Mouse (Mus musculus) inflammation-experienced regulatory T-cells, adult 6 months (primary cell): Measurements from ENCODE around the gene C2cd4d. TPM values are rescaled to one million over a fixed set of nuclear protein-coding genes. Genes with fewer than 3 reads are reported as not detected.

ENCODE experiments used
- ATAC-seq: one replicate; pipeline ENCODE4 v1.8.0; 2017
- polyA plus RNA-seq, 3 experiments: library from polyadenylated mRNA; unstranded; fragments of 100-300 nt; shearing (Covaris generic); gene quantifications; one replicate each; pipeline ENCODE4 v1.2.1; 2017

The C2cd4d gene
- polyA plus RNA-seq, result not detected

GRCm38 (mm10) chr3:94362138-94362537 lies at the start of gene C2cd4d:
Gene C2cd4d (plus strand): TSS chr3:94362438.
- no peak for ATAC-seq

GRCm38 (mm10) chr3:94328681-94329080 lies 33.6 kb upstream of the C2cd4d start:
- ATAC-seq, result no peak

- no peak for ATAC-seq
Measured at GRCm38 (mm10) chr3:94334442-94334841, 27.8 kb upstream of the C2cd4d start.

- ATAC-seq, result no peak
Measured at GRCm38 (mm10) chr3:94338522-94338921, 23.7 kb upstream of the C2cd4d start.

- no peak for ATAC-seq
Measured at GRCm38 (mm10) chr3:94341959-94342422, 20.2 kb upstream of the C2cd4d start, which contains the start of gene Them5. Gene Them5 (plus strand): TSS chr3:94342099.

GRCm38 (mm10) chr3:94342552-94342951 lies 19.7 kb upstream of the C2cd4d start:
- ATAC-seq, result no peak

- ATAC-seq, result no peak
Measured at GRCm38 (mm10) chr3:94344182-94344581, 18.1 kb upstream of the C2cd4d start.

- no peak for ATAC-seq
Measured at GRCm38 (mm10) chr3:94344897-94345296, 17.3 kb upstream of the C2cd4d start.

- ATAC-seq, result no peak
Measured at GRCm38 (mm10) chr3:94348146-94348545, 14.1 kb upstream of the C2cd4d start.

- no peak for ATAC-seq
Measured at GRCm38 (mm10) chr3:94360812-94361211, 1.4 kb upstream of the C2cd4d start.

- no peak for ATAC-seq
Measured at GRCm38 (mm10) chr3:94363291-94364153, 1.3 kb downstream of the C2cd4d start.

GRCm38 (mm10) chr3:94364154-94364526 lies 1.9 kb downstream of the C2cd4d start:
- ATAC-seq, result no peak

GRCm38 (mm10) chr3:94366761-94367160 lies 4.5 kb downstream of the C2cd4d start:
- peak; percentile 77 for ATAC-seq

GRCm38 (mm10) chr3:94367511-94367910 lies 5.3 kb downstream of the C2cd4d start:
- no peak for ATAC-seq

GRCm38 (mm10) chr3:94368631-94369030 lies 6.4 kb downstream of the C2cd4d start:
- peak; percentile 46 for ATAC-seq

GRCm38 (mm10) chr3:94369709-94370108 lies 7.5 kb downstream of the C2cd4d start:
- ATAC-seq, result no peak

- no peak for ATAC-seq
Measured at GRCm38 (mm10) chr3:94371637-94372036, 9.4 kb downstream of the C2cd4d start.

GRCm38 (mm10) chr3:94372038-94372437 lies 9.8 kb downstream of the C2cd4d start:
- no peak for ATAC-seq

- no peak for ATAC-seq
Measured at GRCm38 (mm10) chr3:94372641-94373040, 10.4 kb downstream of the C2cd4d start, which contains the start of gene Rorc. Gene Rorc (plus strand): TSS chr3:94372794.

- ATAC-seq, result no peak
Measured at GRCm38 (mm10) chr3:94373090-94373489, 10.9 kb downstream of the C2cd4d start.

GRCm38 (mm10) chr3:94373597-94374011 lies 11.4 kb downstream of the C2cd4d start:
- no peak for ATAC-seq

- no peak for ATAC-seq
Measured at GRCm38 (mm10) chr3:94374636-94375035, 12.4 kb downstream of the C2cd4d start.

- ATAC-seq, result no peak
Measured at GRCm38 (mm10) chr3:94375146-94375545, 12.9 kb downstream of the C2cd4d start.

- no peak for ATAC-seq
Measured at GRCm38 (mm10) chr3:94375861-94376260, 13.6 kb downstream of the C2cd4d start.
